Mouse (Mus musculus): ENCODE measurements at regions not wholly inside any gene's neighbourhood (a gene's known extent, or its start where the extent isn't known, plus 50 kb on each side); places are given as distances from the start of the nearest gene placed in this dataset.

DNA sequence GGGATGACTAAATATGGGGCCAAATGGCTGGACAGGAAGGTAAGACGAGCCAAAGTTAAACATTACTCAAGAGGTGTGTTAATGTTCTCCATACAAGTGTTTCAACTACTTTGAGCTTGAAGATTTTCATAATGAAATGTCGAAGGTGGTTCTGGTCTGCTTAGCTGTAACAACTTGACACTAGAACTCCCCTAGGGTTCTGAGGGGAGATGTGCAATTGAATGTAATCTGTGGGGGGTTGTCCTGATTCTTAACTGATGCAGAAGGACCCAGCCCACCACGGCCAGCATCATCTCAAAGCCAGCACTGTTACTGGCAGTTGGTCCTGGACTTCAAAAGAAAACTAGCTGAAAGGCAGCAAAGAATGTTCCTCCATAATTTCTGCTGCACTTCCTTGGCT, 55.3 kb downstream of the Gpr88 start:
- Histone ChIP-seq H3K36me3 (no peaks in the 10 kb centered on the region), H3K4me3 (replicated peaks) (no peak overlapping the region), H3K27me3 (no peaks in the 10 kb centered on the region), H3K4me1 (no peaks in the 10 kb centered on the region), H3K4me2 (replicated peaks) (no peak overlapping the region), H3K9ac (no peak overlapping the region), H3K27ac (replicated peaks) (no peak overlapping the region), H3K9me3 (replicated peaks) (no peaks in the 10 kb centered on the region)
- 53% methylated on average over 3 of the region's 3 CpGs for WGBS
- ATAC-seq (ENCODE audit: insufficient number of reproducible peaks, low FRiP score, low TSS enrichment, low read depth) = no peak

DNA sequence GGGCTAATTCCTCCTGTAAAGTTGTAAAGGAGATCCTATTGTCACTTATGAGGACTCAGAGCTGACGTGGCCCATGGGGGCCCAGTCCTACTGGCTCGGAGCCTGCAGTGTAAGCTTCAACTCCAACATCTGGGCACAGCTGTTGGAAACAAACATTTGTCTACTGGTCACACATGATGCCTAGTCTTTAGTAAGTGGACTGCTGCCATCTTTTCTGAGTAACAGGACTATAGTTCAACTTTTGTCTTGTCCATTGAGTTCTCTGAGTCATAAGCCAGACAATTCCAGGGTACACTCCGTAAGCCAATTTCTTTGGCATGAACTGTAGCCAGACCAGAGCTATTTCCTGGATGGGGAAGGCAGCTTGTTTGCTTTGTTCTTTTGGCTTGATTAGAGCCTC, 58.6 kb downstream of the Gpr88 start:
- no peak overlapping the region for H3K4me3 ChIP-seq (replicated peaks)
- H3K4me2 ChIP-seq (replicated peaks) = no peak overlapping the region
- WGBS = 70% methylated on average over 3 of the region's 3 CpGs
- no peaks in the 10 kb centered on the region for H3K9me3 ChIP-seq (replicated peaks)
- no peaks in the 10 kb centered on the region for H3K36me3 ChIP-seq
- no peak overlapping the region for H3K9ac ChIP-seq
- no peak overlapping the region for H3K27ac ChIP-seq (replicated peaks)
- H3K27me3 ChIP-seq = no peaks in the 10 kb centered on the region
- ATAC-seq (ENCODE audit: insufficient number of reproducible peaks, low FRiP score, low TSS enrichment, low read depth) = peak; percentile 19; the same call in 1 of the 2 replicates
- H3K4me1 ChIP-seq = no peaks in the 10 kb centered on the region

DNA sequence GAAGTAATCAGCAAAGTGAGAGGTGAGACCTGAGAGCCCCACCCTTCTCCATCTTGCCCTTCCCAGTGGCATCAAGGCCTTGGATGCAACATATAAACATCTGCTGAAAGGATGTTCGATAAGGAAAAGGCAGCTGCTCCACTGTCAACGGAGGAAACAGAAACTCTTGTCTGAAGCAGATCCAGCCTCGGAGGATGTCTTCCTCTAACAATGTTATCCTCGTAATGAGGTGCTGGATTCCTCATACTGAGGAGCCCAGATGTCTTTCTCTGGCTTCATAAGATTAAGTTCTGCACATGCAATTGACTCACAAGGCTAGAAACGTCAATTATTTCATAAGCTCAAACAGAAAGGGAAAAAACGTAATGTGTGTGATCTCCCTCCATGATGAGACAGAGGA, 61.8 kb upstream of the Vcam1 start:
- no peak overlapping the region for H3K27ac ChIP-seq (replicated peaks)
- 57% methylated on average over 6 of the region's 6 CpGs for WGBS
- H3K4me1 ChIP-seq = no peaks in the 10 kb centered on the region
- no peaks in the 10 kb centered on the region for H3K27me3 ChIP-seq
- no peaks in the 10 kb centered on the region for H3K36me3 ChIP-seq
- H3K9ac ChIP-seq = no peak overlapping the region
- H3K9me3 ChIP-seq (replicated peaks) = no peaks in the 10 kb centered on the region
- no peak for ATAC-seq (ENCODE audit: insufficient number of reproducible peaks, low FRiP score, low TSS enrichment, low read depth)
- no peak overlapping the region for H3K4me3 ChIP-seq (replicated peaks)
- H3K4me2 ChIP-seq (replicated peaks) = no peak overlapping the region

DNA sequence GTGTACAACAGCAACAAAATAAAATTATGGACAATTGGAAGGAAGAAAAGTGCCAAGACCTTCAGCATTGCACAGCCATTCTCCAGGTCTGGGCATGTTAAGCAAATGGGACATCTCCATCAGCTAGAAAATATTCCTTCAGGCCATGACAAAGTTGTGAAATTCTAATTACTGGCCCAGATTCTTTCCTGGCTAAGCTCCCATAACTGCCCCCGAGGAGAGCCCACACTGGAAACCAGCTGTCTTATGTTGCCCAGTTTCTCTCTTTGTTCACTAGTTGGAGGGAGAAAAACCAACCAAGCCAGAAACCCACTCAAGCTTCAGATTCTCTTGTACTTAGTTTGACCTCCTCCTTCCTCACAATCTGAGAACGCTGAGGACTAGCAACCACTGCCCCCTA, 61.2 kb upstream of the Vcam1 start:
- Histone ChIP-seq H3K36me3 (no peaks in the 10 kb centered on the region), H3K27me3 (no peaks in the 10 kb centered on the region), H3K4me2 (replicated peaks) (no peak overlapping the region), H3K9ac (no peak overlapping the region), H3K9me3 (replicated peaks) (no peaks in the 10 kb centered on the region), H3K4me1 (no peaks in the 10 kb centered on the region), H3K4me3 (replicated peaks) (no peak overlapping the region), H3K27ac (replicated peaks) (no peak overlapping the region)
- WGBS = 43% methylated on average over 2 of the region's 2 CpGs
- ATAC-seq (ENCODE audit: insufficient number of reproducible peaks, low FRiP score, low TSS enrichment, low read depth) = no peak

DNA sequence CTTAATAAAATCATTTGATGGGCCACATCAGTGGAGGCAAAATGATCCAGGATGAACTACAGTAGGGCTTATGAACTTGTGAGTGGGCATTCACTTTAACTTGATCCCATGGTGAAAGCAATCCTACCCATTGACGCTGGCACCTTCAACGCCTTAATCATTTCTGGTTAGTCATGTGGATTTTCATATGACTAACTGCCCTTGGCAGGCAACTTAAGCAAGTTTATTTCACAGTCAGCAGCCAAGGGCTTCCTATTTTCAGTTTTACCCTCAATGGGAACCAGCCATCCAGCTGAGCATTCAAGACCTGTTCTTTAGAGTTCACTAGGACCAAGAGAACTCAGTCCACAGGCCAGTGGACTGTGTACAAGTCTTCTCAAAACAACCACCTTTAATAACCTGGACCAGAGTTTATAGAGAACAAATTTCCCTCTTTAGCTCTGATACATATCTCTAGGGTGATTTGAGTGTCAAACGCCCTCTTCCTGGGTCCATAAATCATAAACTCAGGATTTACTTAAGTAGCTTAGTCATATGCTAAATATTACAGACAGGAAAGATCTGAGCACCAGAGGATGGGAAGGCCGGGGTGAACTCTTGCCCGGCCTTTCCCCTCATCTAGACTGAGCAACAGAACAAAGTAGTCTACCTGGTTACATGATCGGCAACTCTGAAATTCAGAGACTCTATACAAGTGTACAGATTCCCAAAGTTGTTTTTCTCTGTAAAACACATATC, 60.0 kb upstream of the Vcam1 start:
- WGBS = 84% methylated on average over 6 of the region's 6 CpGs
- no peaks in the 10 kb centered on the region for H3K27me3 ChIP-seq
- no peak for ATAC-seq (ENCODE audit: insufficient number of reproducible peaks, low FRiP score, low TSS enrichment, low read depth)
- no peak overlapping the region for H3K9ac ChIP-seq
- no peaks in the 10 kb centered on the region for H3K36me3 ChIP-seq
- no peak overlapping the region for H3K27ac ChIP-seq (replicated peaks)
- H3K9me3 ChIP-seq (replicated peaks) = no peaks in the 10 kb centered on the region
- no peak overlapping the region for H3K4me2 ChIP-seq (replicated peaks)
- H3K4me3 ChIP-seq (replicated peaks) = no peak overlapping the region
- H3K4me1 ChIP-seq = no peaks in the 10 kb centered on the region

DNA sequence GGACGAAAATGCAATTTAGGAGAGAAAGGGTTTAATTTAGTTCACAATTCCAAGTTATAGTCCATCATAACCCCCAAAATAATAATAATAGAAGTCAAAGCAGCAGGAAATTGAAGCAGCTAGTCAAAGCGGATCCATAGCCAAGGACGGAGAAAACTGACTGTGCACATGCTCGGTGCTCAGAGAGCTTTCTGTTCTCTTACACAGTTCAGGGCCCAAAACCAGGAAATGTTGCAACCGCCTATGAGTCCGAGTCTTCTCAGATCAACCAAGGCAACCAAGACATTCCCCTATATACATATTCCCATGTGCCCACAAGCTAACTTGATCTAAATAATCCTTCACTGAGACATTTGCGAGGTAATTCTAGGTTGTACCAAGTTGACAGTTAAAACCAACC, 55.7 kb upstream of the Vcam1 start:
- ATAC-seq (ENCODE audit: insufficient number of reproducible peaks, low FRiP score, low TSS enrichment, low read depth) = no peak
- Histone ChIP-seq H3K9ac (no peak overlapping the region), H3K9me3 (replicated peaks) (no peaks in the 10 kb centered on the region), H3K4me2 (replicated peaks) (no peak overlapping the region), H3K36me3 (no peaks in the 10 kb centered on the region), H3K27me3 (no peaks in the 10 kb centered on the region), H3K27ac (replicated peaks) (no peak overlapping the region), H3K4me3 (replicated peaks) (no peak overlapping the region), H3K4me1 (no peaks in the 10 kb centered on the region)
- 88% methylated on average over 7 of the region's 7 CpGs for WGBS

DNA sequence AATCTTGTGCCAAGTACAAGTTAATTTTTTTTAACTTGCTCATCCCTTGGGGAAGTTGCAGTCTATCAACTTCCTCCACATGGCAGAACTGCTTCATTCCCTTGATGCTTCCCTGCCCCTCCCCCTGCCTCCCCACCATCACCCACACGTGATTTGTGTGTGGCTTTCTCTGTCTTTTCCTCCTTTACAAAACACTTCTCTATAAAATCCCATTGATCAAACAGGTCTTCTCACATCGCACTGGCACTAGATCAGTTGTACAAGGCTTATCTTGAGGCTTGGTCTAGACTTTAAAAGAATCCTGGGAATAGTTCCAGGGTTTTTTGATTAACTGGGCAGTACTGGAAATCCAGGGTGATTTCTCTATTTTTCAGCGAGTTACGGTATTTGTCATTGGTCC, 55.0 kb upstream of the Vcam1 start:
- no peaks in the 10 kb centered on the region for H3K27me3 ChIP-seq
- no peak overlapping the region for H3K27ac ChIP-seq (replicated peaks)
- no peaks in the 10 kb centered on the region for H3K36me3 ChIP-seq
- no peak overlapping the region for H3K4me3 ChIP-seq (replicated peaks)
- no peaks in the 10 kb centered on the region for H3K9me3 ChIP-seq (replicated peaks)
- H3K9ac ChIP-seq = no peak overlapping the region
- ATAC-seq (ENCODE audit: insufficient number of reproducible peaks, low FRiP score, low TSS enrichment, low read depth) = no peak
- 74% methylated on average over 4 of the region's 4 CpGs for WGBS
- no peaks in the 10 kb centered on the region for H3K4me1 ChIP-seq
- H3K4me2 ChIP-seq (replicated peaks) = no peak overlapping the region

DNA sequence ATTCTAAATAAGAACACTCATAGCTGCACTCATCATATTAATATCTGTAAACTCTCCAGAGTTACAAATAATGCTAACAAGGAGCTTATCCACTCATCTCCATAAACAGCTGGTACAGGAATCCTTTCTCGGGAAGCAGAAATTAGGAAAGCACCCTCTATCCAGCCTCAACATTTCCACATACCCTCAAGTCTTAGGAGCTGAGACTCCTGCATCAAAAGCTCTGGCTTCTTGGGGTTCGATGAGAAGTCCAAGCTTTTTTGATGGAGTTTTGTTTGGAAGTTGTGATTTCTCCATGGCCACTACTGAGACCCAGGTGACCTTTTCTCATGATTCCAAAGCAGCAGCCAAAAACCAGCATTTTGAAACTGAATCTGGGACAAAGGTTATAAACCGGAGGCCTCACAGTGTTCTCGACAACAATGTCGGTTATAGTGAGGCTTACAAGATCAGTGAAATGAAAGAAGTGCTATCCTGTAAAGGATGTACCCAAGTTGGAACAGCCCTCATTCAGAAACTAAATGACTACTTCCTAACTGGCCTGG, 50.9 kb upstream of the Vcam1 start:
- no peaks in the 10 kb centered on the region for H3K9me3 ChIP-seq (replicated peaks)
- no peak overlapping the region for H3K27ac ChIP-seq (replicated peaks)
- no peak overlapping the region for H3K9ac ChIP-seq
- WGBS = 91% methylated on average over 5 of the region's 5 CpGs
- H3K27me3 ChIP-seq = no peaks in the 10 kb centered on the region
- no peak for ATAC-seq (ENCODE audit: insufficient number of reproducible peaks, low FRiP score, low TSS enrichment, low read depth)
- no peak overlapping the region for H3K4me3 ChIP-seq (replicated peaks)
- H3K4me2 ChIP-seq (replicated peaks) = no peak overlapping the region
- H3K4me1 ChIP-seq = no peaks in the 10 kb centered on the region
- H3K36me3 ChIP-seq = no peaks in the 10 kb centered on the region
